Mouse (Mus musculus) liver, postnatal 0 days (tissue): ENCODE results near the gene Hnrnpa1. TPM values are rescaled to one million over a fixed set of nuclear protein-coding genes. Genes with fewer than 3 reads are reported as not detected.
A peak's percentile ranks its signal among the peaks of the same experiment; 100 is the strongest.

Experiments used
- ATAC-seq: fragments of 200-750 bp; cut with Nextera tagmentation; 2 replicates; pipeline ENCODE4 v1.8.0; 2017; ENCODE audit warnings: mild to moderate bottlenecking, moderate library complexity
- DNase-seq: peaks from one replicate; pipeline ENCODE4 v3.0.0-alpha.2; 2016
- H3K27ac ChIP-seq: fragments of 300-500 bp; sonication (generic); 2 replicates; pipeline ENCODE4 v1.5.1; 2014; ENCODE audit warnings: antibody characterized with exemption, moderate library complexity, mild to moderate bottlenecking, low read depth
- H3K27me3 ChIP-seq: fragments of 300-500 bp; sonication (generic); 2 replicates; pipeline ENCODE4 v1.6.1; 2014; ENCODE audit warnings: low read length, control low read depth, mixed read lengths; ENCODE audit not compliant: insufficient read depth
- H3K36me3 ChIP-seq: fragments of 300-500 bp; sonication (generic); replicated peaks from 2 replicates; pipeline ENCODE4 v1.6.1; 2014; ENCODE audit warnings: mild to moderate bottlenecking, control low read depth, low read length, moderate library complexity, mixed read lengths; ENCODE audit not compliant: insufficient read depth
- H3K4me1 ChIP-seq: fragments of 300-500 bp; sonication (generic); 2 replicates; pipeline ENCODE4 v1.6.1; 2014; ENCODE audit warnings: antibody characterized with exemption, mild to moderate bottlenecking, control low read depth; ENCODE audit not compliant: insufficient read depth
- H3K4me2 ChIP-seq: fragments of 300-500 bp; sonication (generic); 2 replicates; pipeline ENCODE4 v1.6.1; 2014; ENCODE audit warnings: low read depth, mild to moderate bottlenecking, low read length, moderate library complexity, mixed read lengths
- H3K4me3 ChIP-seq: fragments of 300-500 bp; sonication (generic); 2 replicates; pipeline ENCODE4 v1.5.1; 2014; ENCODE audit warnings: low read depth, low read length
- H3K9ac ChIP-seq: fragments of 300-500 bp; sonication (generic); replicated peaks from 2 replicates; pipeline ENCODE4 v1.6.1; 2014; ENCODE audit warnings: mild to moderate bottlenecking, moderate library complexity
- H3K9me3 ChIP-seq: fragments of 300-500 bp; sonication (generic); 2 replicates; pipeline ENCODE4 v1.6.1; 2016; ENCODE audit warnings: mild to moderate bottlenecking, control low read depth, low read length, mixed read lengths
- CTCF ChIP-seq: sonication (generic); IDR thresholded peaks from 2 replicates; pipeline ENCODE4 v1.5.1; 2016; ENCODE audit warnings: antibody characterized with exemption, low read depth
- EP300 ChIP-seq: IDR thresholded peaks from 2 replicates; pipeline ENCODE4 v1.6.1; 2016; ENCODE audit warnings: antibody characterized with exemption, low read depth, mild to moderate bottlenecking
- WGBS: fragments of 180-500 bp; shearing (Covaris S2); extraction: QIAGEN DNeasy Blood & Tissue Kit; methylation state at CpG from one replicate; pipeline ENCODE4 v1.1.7; 2014; ENCODE audit not compliant: insufficient replicate concordance; 5-methylcytosine and 5-hydroxymethylcytosine counted together
- polyA plus RNA-seq: library from polyadenylated mRNA; unstranded; fragments of >200 nt; fragmentation: Nextera tagmentation; extraction: Ambion mirVana; gene quantifications from 2 replicates; pipeline ENCODE4 v1.2.1, GENCODE M21; 2015

Hnrnpa1 gene
- polyA plus RNA-seq = 126 and 151 TPM in 2 replicates

GRCm38 (mm10) chr15:103240160-103241028 lies at the start of gene Hnrnpa1:
Gene Hnrnpa1 (plus strand): TSS chr15:103240432.
- under 1% methylated on average over 47 of the region's 47 CpGs for WGBS
- Histone ChIP-seq H3K36me3 (peaks cover 38% of the 10 kb centered on the region), H3K4me1 (peaks cover 13% of the 10 kb centered on the region), H3K9me3 (no peaks in the 10 kb centered on the region), H3K27ac (peak within 1 kb of the TSS; percentile 86), H3K4me3 (peak within 1 kb of the TSS; percentile 62), H3K27me3 (no peaks in the 10 kb centered on the region), H3K9ac (peak within 1 kb of the TSS; percentile 74), H3K4me2 (peak within 1 kb of the TSS; percentile 83)
- ATAC-seq (peak; percentile 83), DNase-seq (peak; percentile 91)
- TF ChIP-seq CTCF = no peak
- TF ChIP-seq EP300 = no peak; the same call in 1 of the 2 replicates

DNA sequence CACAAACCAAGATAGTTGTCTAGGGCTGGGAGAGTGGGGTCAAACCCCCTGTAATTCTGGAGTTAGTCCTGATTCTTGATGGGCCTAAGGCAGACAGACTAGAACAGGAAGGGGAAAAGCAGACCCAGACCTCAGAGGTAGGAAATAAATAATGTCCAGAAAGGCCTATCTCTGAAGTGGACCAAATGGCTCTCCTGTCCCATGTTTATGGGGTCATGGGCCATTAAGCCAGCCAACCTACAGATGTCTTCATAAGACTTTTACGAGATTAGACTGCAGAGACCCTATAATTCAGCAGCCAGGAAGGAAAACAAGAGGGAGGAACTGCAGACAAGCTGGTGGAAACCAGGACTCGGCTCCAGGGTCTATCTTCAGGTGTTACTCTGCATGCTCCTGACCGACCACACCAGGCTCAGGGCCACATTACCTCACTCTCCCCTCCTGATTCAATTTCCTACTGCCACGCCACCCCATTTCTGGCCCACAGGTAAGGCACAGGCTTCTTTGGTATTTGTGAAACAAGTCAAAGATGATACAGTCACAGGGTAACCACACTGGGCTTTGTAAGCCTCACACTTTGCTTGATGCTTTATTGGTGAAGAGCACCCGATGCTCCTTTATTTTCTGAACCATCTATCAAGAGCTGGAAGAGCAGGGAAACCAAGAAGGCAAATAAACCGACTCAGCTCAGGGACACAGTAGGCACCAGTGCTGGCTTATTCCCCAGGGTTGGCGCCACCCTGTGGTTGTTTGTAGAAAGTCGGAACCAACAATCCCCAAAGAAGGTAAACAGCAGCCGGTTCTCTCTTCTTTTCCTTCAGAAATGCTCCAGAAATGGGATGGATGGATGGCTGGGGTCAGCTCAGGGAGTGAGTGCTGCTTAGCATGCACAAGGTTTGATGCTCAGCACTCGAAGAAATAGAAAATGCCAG lies 49.4 kb upstream of the Hnrnpa1 start:
- DNase-seq (peak; percentile 60), ATAC-seq (no peak)
- Histone ChIP-seq H3K4me1 (no peaks in the 10 kb centered on the region), H3K4me3 (no peak overlapping the region), H3K27ac (no peak overlapping the region), H3K9ac (no peak overlapping the region), H3K9me3 (no peaks in the 10 kb centered on the region), H3K36me3 (peaks cover 31% of the 10 kb centered on the region), H3K4me2 (no peak overlapping the region), H3K27me3 (no peaks in the 10 kb centered on the region)
- no peak for TF ChIP-seq EP300
- peak; percentile 76 for TF ChIP-seq CTCF
- 58% methylated on average over 10 of the region's 10 CpGs for WGBS

- H3K27me3 ChIP-seq = no peaks in the 10 kb centered on the region
- no peaks in the 10 kb centered on the region for H3K9me3 ChIP-seq
- ATAC-seq (no peak), DNase-seq (no peak)
- H3K4me3 ChIP-seq = no peak overlapping the region
- H3K36me3 ChIP-seq = peaks cover 53% of the 10 kb centered on the region
- H3K4me1 ChIP-seq = no peaks in the 10 kb centered on the region
- TF ChIP-seq CTCF (no peak), EP300 (no peak)
- H3K9ac ChIP-seq = no peak overlapping the region
- H3K4me2 ChIP-seq = no peak overlapping the region
- 66% methylated on average over 2 of the region's 2 CpGs for WGBS
- 0 out of 2 replicates have a peak overlapping the region, but pooled peaks have one; percentile 18 for H3K27ac ChIP-seq
Observed at GRCm38 (mm10) chr15:103193606-103194005, 46.6 kb upstream of the Hnrnpa1 start.

GRCm38 (mm10) chr15:103196835-103197234 lies 43.4 kb upstream of the Hnrnpa1 start:
- Histone ChIP-seq H3K4me1 (peaks cover 2% of the 10 kb centered on the region; the same call in 1 of the 2 replicates), H3K4me3 (no peak overlapping the region), H3K9me3 (no peaks in the 10 kb centered on the region), H3K36me3 (peaks cover 72% of the 10 kb centered on the region), H3K9ac (no peak overlapping the region), H3K27me3 (no peaks in the 10 kb centered on the region), H3K27ac (no peak overlapping the region), H3K4me2 (no peak overlapping the region)
- no peak for ATAC-seq
- no peak for DNase-seq
- TF ChIP-seq EP300 = no peak
- 73% methylated on average over 1 of the region's 1 CpGs for WGBS

DNA sequence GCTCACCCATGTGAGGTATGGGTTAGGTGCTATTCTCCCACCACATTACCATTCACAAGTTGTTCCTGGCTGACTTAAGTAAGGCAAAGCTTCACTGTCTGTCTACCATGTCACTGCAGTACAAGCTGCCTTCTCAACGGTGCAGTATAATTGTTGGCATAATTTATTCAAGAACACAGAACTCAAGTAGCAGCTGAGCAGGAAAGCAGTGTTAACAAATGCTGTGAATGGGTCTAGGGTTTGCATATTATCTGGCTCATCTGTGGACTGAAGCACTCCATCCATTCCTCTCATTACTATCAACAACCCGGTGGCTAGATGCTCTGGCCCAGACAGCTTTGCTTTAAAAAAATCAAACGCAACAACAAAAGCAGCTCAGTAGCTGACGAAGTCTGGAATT lies 42.4 kb upstream of the Hnrnpa1 start:
- H3K9me3 ChIP-seq = no peaks in the 10 kb centered on the region
- no peak overlapping the region for H3K4me3 ChIP-seq
- no peak overlapping the region for H3K9ac ChIP-seq
- no peak for TF ChIP-seq EP300
- no peak for TF ChIP-seq CTCF
- DNase-seq (no peak), ATAC-seq (no peak)
- peaks cover 2% of the 10 kb centered on the region; the same call in 1 of the 2 replicates for H3K4me1 ChIP-seq
- no peak overlapping the region for H3K27ac ChIP-seq
- H3K4me2 ChIP-seq = no peak overlapping the region
- H3K27me3 ChIP-seq = no peaks in the 10 kb centered on the region
- peaks cover 70% of the 10 kb centered on the region for H3K36me3 ChIP-seq
- WGBS = 86% methylated on average over 4 of the region's 4 CpGs
